10 mouse cellular contexts compared by ENCODE assay signal in the genomic region with DNA sequence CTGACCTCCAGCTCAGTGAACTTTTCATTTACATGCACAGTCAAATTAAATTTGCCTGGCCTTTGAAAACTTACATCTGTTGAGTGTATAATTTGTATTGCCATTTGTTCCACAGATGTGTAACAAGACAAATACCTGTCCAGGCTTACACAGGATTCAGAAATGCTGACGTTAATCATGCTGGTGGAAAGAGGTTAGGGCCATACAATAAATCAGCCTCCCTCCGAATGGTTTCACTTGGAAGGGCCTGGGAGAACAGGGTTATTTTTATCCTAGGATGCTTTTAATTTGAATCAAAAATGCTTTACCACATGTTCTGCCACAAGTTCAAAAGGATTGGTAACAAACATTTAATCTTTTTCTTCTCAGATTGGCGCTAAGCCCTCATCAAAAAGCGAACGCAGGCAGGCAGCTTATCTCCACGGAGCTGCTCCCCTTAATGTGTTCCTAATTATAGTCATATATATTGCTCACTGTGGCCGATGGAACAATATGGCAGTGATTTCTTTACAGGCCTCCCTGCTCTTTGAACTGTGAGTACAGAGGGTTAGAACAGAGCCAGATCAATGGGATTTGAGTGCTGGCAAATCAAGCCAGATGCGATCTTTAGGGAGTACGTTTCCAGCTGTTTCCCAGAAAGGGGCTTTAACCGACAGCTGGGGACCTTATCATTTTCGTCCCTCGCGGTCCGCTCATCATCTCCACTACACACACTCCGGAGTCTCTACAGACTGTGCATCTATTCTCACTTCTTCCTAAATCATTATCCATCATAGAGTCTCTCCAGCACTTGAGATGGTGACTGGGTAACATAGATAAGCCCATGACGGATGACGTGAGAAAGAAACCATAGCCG.
A peak's percentile ranks its signal among the peaks of the same experiment; 100 is the strongest.
DNase-seq lines count a peak whose midpoint lies in the region; ATAC-seq and TF ChIP-seq lines count a peak whose summit lies in the region.
"Had no signal": no experiment of that assay in that cellular context is flagged by ENCODE, and none has a peak within 500 bp of the region (broad histone marks: within the 10 kb centered on the region; RNA-seq: fewer than 3 reads in every experiment).

No protein-coding gene starts in this region.

- DNase-seq in forebrain, embryonic 11.5 days (ENCODE audit: low spot score) = no peak
- DNase-seq in kidney, postnatal 0 days (ENCODE audit: low spot score) = peak; percentile 36
- no peak for DNase-seq in kidney, postnatal 25 days
- DNase-seq in forelimb bud, embryonic 11.5 days (ENCODE audit: low read depth, low spot score) = peak; percentile 82
- DNase-seq in right cerebral cortex, postnatal 25 days = no peak
- no peak for DNase-seq in Muller cell, postnatal 12 days (ENCODE audit: inconsistent ontology term)

- no peak for TF ChIP-seq CTCF in kidney, postnatal 0 days (IDR thresholded peaks at IDR 0.05; ENCODE audit: low read depth)

- H3K27me3 ChIP-seq in forebrain, embryonic 11.5 days (ENCODE audit: control insufficient read depth, insufficient read depth, low read length) = no peaks in the 10 kb centered on the region
- H3K27me3 ChIP-seq in forebrain, embryonic 12.5 days = 0 out of 2 replicates have a peak, but pooled peaks cover 5% of the 10 kb centered on the region
- H3K27me3 ChIP-seq in kidney, postnatal 0 days (ENCODE audit: insufficient read depth, low read length) = no peaks in the 10 kb centered on the region
- no peaks in the 10 kb centered on the region for H3K27me3 ChIP-seq in midbrain, embryonic 15.5 days (replicated peaks)
- H3K27me3 ChIP-seq: intestine, embryonic 15.5 days had no signal

- ATAC-seq in forebrain, embryonic 11.5 days (replicated peaks; ENCODE audit: low FRiP score) = 0 out of 2 replicates have a peak, but pooled peaks have one; percentile 61
- ATAC-seq in forebrain, embryonic 12.5 days (ENCODE audit: low FRiP score) = no peak
- no peak for ATAC-seq in kidney, postnatal 0 days (replicated peaks; ENCODE audit: low FRiP score, low read depth)
- peak; percentile 84 for ATAC-seq in midbrain, embryonic 15.5 days (replicated peaks)
- ATAC-seq: intestine, embryonic 15.5 days had no signal

- no peak overlapping the region for H3K27ac ChIP-seq in forebrain, embryonic 11.5 days (ENCODE audit: low read depth, low read length)
- H3K27ac ChIP-seq in forebrain, embryonic 12.5 days = no peak overlapping the region
- no peak overlapping the region for H3K27ac ChIP-seq in kidney, postnatal 0 days
- H3K27ac ChIP-seq in midbrain, embryonic 15.5 days = 0 out of 2 replicates have a peak overlapping the region, but pooled peaks have one; percentile 21
- H3K27ac ChIP-seq: intestine, embryonic 15.5 days had no signal

- WGBS in forebrain, embryonic 11.5 days = 39% methylated on average over 18 of the region's 18 CpGs
- WGBS in forebrain, embryonic 12.5 days = 40% methylated on average over 18 of the region's 18 CpGs
- 41% methylated on average over 18 of the region's 18 CpGs for WGBS in kidney, postnatal 0 days
- WGBS in midbrain, embryonic 15.5 days = 33% methylated on average over 18 of the region's 18 CpGs

- H3K36me3 ChIP-seq in forebrain, embryonic 11.5 days (ENCODE audit: control insufficient read depth, insufficient read depth, low read length) = no peaks in the 10 kb centered on the region
- no peaks in the 10 kb centered on the region for H3K36me3 ChIP-seq in forebrain, embryonic 12.5 days (replicated peaks)
- H3K36me3 ChIP-seq in kidney, postnatal 0 days (ENCODE audit: insufficient read depth, low read length) = no peaks in the 10 kb centered on the region
- H3K36me3 ChIP-seq in midbrain, embryonic 15.5 days (replicated peaks) = no peaks in the 10 kb centered on the region
- H3K36me3 ChIP-seq: G1E; intestine, embryonic 15.5 days had no signal

- no peak overlapping the region for H3K9ac ChIP-seq in forebrain, embryonic 11.5 days (ENCODE audit: low read length)
- H3K9ac ChIP-seq in forebrain, embryonic 12.5 days = no peak overlapping the region
- no peak overlapping the region for H3K9ac ChIP-seq in kidney, postnatal 0 days (ENCODE audit: low read depth, low read length)
- no peak overlapping the region for H3K9ac ChIP-seq in midbrain, embryonic 15.5 days
- H3K9ac ChIP-seq: intestine, embryonic 15.5 days had no signal

- H3K9me3 ChIP-seq in forebrain, embryonic 11.5 days (ENCODE audit: control insufficient read depth, low read length) = no peaks in the 10 kb centered on the region
- no peaks in the 10 kb centered on the region for H3K9me3 ChIP-seq in forebrain, embryonic 12.5 days
- H3K9me3 ChIP-seq in kidney, postnatal 0 days (replicated peaks; ENCODE audit: low read length) = no peaks in the 10 kb centered on the region
- H3K9me3 ChIP-seq in midbrain, embryonic 15.5 days = no peaks in the 10 kb centered on the region
- H3K9me3 ChIP-seq: intestine, embryonic 15.5 days had no signal

- no peak overlapping the region for H3K4me3 ChIP-seq in forebrain, embryonic 11.5 days (ENCODE audit: low read depth, low read length)
- H3K4me3 ChIP-seq in forebrain, embryonic 12.5 days (replicated peaks) = no peak overlapping the region
- H3K4me3 ChIP-seq in kidney, postnatal 0 days (replicated peaks; ENCODE audit: low read depth, low read length) = no peak overlapping the region
- H3K4me3 ChIP-seq in midbrain, embryonic 15.5 days = no peak overlapping the region
- H3K4me3 ChIP-seq: intestine, embryonic 15.5 days had no signal

- H3K4me1 ChIP-seq in forebrain, embryonic 11.5 days (replicated peaks; ENCODE audit: control insufficient read depth, insufficient read depth, low read length) = 0 out of 2 replicates have a peak, but pooled peaks cover 4% of the 10 kb centered on the region
- peaks cover 6% of the 10 kb centered on the region; the same call in 1 of the 2 replicates for H3K4me1 ChIP-seq in forebrain, embryonic 12.5 days
- H3K4me1 ChIP-seq in kidney, postnatal 0 days (replicated peaks; ENCODE audit: insufficient read depth, low read length) = no peaks in the 10 kb centered on the region; the same call in 1 of the 2 replicates
- H3K4me1 ChIP-seq in midbrain, embryonic 15.5 days = peaks cover 4% of the 10 kb centered on the region
- H3K4me1 ChIP-seq: intestine, embryonic 15.5 days had no signal

- H3K4me2 ChIP-seq in forebrain, embryonic 11.5 days (ENCODE audit: low read depth, low read length, severe bottlenecking) = no peak overlapping the region
- H3K4me2 ChIP-seq in forebrain, embryonic 12.5 days = no peak overlapping the region
- no peak overlapping the region for H3K4me2 ChIP-seq in kidney, postnatal 0 days (ENCODE audit: low read length)
- no peak overlapping the region for H3K4me2 ChIP-seq in midbrain, embryonic 15.5 days
- H3K4me2 ChIP-seq: intestine, embryonic 15.5 days had no signal

Comparison
In these comparisons a context has a peak if more than half of its experiments do, and no peak if none do; other contexts are left out.
1. ATAC-seq: peak in forebrain, embryonic 11.5 days (single experiment) and midbrain, embryonic 15.5 days (single experiment); none in forebrain, embryonic 12.5 days (single experiment) and kidney, postnatal 0 days (single experiment).
2. DNase-seq: peak in kidney, postnatal 0 days (single experiment) and forelimb bud, embryonic 11.5 days (single experiment); none in forebrain, embryonic 11.5 days (single experiment), kidney, postnatal 25 days (0 of 2), right cerebral cortex, postnatal 25 days (single experiment) and Muller cell, postnatal 12 days (single experiment).